In the genomic region with DNA sequence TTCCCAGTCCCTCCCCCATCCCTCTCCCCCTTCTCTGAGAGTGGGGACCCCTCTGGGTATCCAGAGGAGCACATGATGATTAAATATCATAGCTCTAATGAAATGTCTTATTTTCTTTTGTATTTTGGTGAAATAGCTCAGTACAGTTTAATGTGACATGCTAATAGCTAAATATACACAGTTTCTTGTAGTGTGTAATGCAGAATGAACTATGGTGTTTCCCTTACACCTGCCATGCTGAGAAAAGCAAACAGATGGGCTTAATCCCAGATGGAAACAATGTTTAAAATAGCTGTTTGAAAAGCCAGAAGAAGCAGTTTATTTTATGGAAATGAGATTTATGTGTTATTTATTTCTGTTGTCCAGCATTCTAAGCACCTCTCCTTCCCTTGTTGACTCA, we compare ENCODE assay signal across 27 mouse cellular contexts.
"Had no signal": no experiment of that assay in that cellular context is flagged by ENCODE, and none has a peak within 500 bp of the region (broad histone marks: within the 10 kb centered on the region; RNA-seq: fewer than 3 reads in every experiment).

No protein-coding gene starts in this region.

- H3K9me3 ChIP-seq: heart, embryonic 10.5 days; heart, embryonic 12.5 days; hindbrain, embryonic 10.5 days; hindbrain, embryonic 13.5 days; hindbrain, embryonic 15.5 days; kidney, embryonic 15.5 days; limb, embryonic 13.5 days; limb, embryonic 15.5 days; liver, embryonic 12.5 days had no signal

- DNase-seq: gastrocnemius, adult 2 months; gastrocnemius, postnatal 10 days; gastrocnemius, postnatal 25 days; heart, adult 18-20 months; heart, postnatal 10 days; heart, postnatal 4 days; kidney, adult 11 months; kidney, adult 2 months; kidney, adult 9 months; kidney, postnatal 14 days; kidney, postnatal 36 days; layer of hippocampus, postnatal 36 days; left cerebral cortex, postnatal 4 days; lung, adult 18-20 months had no signal

- H3K27ac ChIP-seq: gastrocnemius, adult 2 months; heart, embryonic 10.5 days; hindbrain, embryonic 10.5 days; hindbrain, embryonic 13.5 days; hindbrain, embryonic 15.5 days; hindbrain, postnatal 0 days; kidney, embryonic 15.5 days; kidney, postnatal 0 days; limb, embryonic 13.5 days; limb, embryonic 15.5 days; liver, embryonic 12.5 days; liver, embryonic 14.5 days had no signal

- H3K9ac ChIP-seq: heart, embryonic 12.5 days; hindbrain, embryonic 13.5 days; hindbrain, embryonic 15.5 days; kidney, embryonic 15.5 days; limb, embryonic 13.5 days; limb, embryonic 15.5 days; liver, embryonic 12.5 days; liver, embryonic 14.5 days had no signal

- H3K4me1 ChIP-seq: heart, embryonic 10.5 days; heart, embryonic 12.5 days; hindbrain, embryonic 10.5 days; hindbrain, embryonic 13.5 days; hindbrain, embryonic 15.5 days; kidney, embryonic 15.5 days; limb, embryonic 13.5 days; limb, embryonic 15.5 days; liver, embryonic 12.5 days had no signal

- H3K4me2 ChIP-seq: heart, embryonic 12.5 days; hindbrain, embryonic 13.5 days; hindbrain, embryonic 15.5 days; kidney, embryonic 15.5 days; limb, embryonic 13.5 days; limb, embryonic 15.5 days; liver, embryonic 12.5 days had no signal

- ATAC-seq: hindbrain, postnatal 0 days; intestine, embryonic 16.5 days; liver, embryonic 12.5 days had no signal

- H3K36me3 ChIP-seq: heart, embryonic 10.5 days; heart, embryonic 12.5 days; hindbrain, embryonic 10.5 days; hindbrain, embryonic 13.5 days; hindbrain, embryonic 15.5 days; kidney, embryonic 15.5 days; limb, embryonic 13.5 days; limb, embryonic 15.5 days; liver, embryonic 12.5 days had no signal

- H3K27me3 ChIP-seq: heart, embryonic 12.5 days; hindbrain, embryonic 13.5 days; hindbrain, embryonic 15.5 days; kidney, embryonic 15.5 days; limb, embryonic 13.5 days; limb, embryonic 15.5 days; liver, embryonic 12.5 days had no signal

- H3K4me3 ChIP-seq: gastrocnemius, adult 2 months; heart, embryonic 10.5 days; heart, embryonic 12.5 days; hindbrain, embryonic 10.5 days; hindbrain, embryonic 13.5 days; hindbrain, embryonic 15.5 days; kidney, embryonic 15.5 days; limb, embryonic 13.5 days; limb, embryonic 15.5 days; liver, embryonic 12.5 days had no signal
